Mouse (Mus musculus) cerebellum, adult (tissue): ENCODE results near the gene Slc43a1.
A peak's percentile ranks its signal among the peaks of the same experiment; 100 is the strongest.

Experiments
- ATAC-seq: cut with Nextera tagmentation; 2 replicates; pipeline ENCODE4 v1.9.2; 2017; ENCODE audit warnings: mild to moderate bottlenecking, moderate library complexity, mixed read lengths; ENCODE audit not compliant: insufficient number of reproducible peaks, low FRiP score, low TSS enrichment

The Slc43a1 gene

DNA sequence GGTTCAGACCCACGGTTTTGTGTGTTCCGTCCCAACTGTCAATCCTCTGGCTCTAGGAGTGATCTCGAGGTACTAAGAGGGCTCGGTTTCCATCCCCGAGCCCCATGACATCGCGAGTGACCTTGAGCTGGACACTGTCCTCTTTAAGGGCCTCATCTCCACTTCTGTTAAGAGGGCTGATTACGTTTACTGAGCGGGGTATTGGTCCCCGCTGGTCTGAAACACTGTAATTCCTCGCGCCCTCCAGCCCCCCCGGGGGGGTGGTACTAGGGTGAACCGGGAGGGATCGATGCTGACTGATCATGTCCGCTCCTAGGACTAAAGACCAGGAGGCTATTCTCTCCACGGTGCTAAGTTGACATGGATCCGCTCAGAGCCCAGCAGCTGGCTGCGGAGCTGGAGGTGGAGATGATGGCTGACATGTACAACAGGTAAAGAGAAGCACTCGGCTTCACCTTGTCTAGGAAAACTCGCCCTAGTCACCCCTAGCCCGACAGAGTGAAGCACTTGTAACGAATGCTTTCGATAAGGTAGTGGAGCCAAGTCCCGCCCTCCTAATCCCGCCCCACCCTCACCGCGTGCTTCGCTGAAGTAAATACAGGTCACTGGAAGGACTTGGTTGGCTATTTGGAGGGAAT lies 11.2 kb upstream of the Slc43a1 start:
- ATAC-seq, result peak; percentile 22

DNA sequence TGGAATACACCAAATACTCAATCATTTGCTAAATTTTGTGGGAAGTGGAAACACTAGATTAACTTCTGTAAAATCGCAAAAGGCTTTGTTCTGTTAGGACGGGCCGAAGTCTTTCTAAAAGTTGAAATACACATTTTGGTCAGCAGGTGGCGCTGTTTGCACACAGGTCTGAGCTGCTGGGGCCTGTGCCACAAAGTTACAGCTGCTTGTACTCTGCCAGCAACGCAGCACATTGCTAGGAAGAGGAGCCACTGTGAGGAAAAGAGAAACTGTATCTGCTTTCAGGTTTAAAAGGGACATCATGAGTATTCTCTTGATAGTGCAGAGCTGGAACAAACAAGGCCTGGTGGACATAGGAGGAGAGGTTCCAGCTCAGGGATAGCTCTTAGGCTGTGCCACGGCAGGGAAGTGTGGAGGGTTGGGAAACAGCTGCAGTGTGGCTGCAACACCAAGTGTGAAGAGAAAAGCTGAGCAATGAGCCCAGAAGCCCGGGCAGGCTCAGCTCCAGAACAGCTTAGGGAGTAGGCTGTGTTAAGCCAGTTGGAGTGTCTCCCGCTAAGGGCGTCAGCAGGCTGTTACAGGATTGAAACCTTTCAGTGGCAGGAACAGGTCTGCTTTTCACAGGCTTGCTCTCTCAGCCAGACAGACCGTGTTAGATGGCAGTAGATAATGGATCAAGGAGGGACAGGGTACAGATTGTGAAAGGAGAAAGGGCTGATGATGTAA lies 6.8 kb upstream of the Slc43a1 start:
- peak; percentile 33 for ATAC-seq

DNA sequence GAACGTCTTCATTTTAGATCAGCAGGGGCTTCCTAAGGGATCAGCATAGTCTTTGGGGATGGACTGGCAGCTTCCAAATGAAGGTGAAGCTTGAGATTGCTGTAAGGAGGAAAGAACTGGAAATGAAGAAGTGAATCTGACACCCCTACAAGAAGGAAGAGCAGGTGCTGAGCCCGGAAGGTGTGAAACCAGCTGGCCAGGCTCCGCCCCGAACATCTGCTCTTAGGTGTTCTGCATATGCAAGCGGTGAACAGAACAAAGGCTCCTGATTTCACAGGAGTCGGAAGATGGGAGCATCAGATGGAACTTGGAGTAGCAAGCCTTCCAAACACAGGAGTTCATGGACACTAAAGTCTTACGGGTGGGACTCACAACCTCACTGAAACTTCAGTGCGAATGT lies 1.5 kb upstream of the Slc43a1 start:
- ATAC-seq, result no peak

DNA sequence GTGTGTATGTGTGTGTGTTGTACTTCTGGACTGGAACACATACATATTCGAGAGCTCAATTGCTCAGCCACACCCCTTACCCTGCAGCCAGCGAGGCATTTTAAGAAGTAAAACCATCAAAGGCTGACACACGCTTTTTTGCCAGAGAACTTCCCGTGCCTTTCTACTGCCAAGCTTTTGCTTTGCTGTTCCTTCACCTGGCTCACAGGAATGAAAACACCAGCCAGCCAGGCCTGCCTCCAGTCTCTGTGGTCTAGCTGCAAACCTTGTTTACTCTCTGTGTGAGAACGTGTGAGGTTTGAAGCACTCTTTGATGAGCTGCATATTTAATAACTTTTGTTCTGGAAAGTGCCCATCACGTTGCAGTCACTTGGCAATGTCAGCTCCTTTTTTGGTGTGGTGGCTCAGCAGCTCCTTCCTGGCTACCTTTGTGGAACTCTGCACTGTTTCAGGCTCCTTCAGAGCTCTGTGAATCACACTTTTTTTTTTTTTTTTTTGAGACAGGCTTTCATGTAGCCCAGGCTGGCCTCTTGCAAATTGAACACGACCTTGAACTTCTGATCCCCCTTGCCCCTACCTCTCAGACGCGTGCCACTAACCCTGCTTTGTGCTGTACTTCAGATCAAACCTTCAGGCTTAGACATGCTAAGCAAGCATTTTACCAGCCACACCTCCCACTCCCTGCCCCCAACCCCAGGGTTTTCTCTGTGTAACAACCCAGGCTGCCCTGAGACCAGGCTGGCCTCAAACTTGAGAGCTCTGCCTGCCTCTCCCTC lies 645 bp upstream of the Slc43a1 start:
- no peak for ATAC-seq

DNA sequence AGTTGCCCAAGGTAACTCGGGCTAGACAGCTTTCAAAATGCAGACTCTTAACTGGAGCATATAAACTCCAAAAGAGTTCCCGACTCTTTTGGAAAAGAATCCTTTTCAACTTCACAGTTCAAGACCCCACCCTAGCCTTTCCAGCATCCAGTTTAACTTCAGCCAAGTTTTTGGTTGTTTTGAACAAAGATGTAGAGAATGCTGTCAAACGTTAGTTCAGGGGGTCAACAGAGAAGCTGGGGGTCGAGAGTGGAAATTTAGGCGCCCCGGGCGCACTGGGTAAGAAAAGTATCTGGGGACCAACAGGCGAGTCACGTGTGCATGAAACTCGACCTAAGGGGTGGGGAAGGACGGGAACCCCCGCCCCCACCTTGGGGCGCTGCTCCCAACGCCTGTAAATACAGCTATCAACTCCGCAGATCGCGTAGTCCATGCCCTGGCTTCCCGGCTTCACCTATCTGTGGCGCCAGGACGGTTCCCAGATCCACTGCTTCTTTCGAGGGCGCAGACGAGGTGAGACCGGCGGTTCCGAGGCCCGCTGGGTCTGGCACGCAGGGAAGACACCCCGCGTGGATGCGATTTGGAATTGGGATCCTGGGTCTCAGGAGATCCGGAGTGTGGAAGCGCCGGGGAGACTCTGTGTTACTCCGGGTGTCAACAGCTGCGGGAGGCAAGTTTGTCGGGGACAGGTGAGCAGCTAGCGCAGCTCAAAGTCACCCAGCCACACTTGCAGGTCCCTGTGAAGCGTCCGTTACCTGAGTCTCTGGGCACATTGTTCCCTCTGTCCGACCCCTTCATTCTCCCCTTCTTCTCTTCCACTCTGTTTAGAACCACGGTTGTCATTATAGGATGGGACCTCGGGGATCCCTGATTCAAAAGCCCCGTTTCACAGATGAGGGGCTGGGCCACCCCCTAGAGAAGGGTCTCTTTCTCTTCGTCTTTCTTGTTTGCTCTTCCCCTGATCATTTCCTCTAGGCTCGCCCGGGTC lies 637 bp downstream of the Slc43a1 start:
- no peak for ATAC-seq

DNA sequence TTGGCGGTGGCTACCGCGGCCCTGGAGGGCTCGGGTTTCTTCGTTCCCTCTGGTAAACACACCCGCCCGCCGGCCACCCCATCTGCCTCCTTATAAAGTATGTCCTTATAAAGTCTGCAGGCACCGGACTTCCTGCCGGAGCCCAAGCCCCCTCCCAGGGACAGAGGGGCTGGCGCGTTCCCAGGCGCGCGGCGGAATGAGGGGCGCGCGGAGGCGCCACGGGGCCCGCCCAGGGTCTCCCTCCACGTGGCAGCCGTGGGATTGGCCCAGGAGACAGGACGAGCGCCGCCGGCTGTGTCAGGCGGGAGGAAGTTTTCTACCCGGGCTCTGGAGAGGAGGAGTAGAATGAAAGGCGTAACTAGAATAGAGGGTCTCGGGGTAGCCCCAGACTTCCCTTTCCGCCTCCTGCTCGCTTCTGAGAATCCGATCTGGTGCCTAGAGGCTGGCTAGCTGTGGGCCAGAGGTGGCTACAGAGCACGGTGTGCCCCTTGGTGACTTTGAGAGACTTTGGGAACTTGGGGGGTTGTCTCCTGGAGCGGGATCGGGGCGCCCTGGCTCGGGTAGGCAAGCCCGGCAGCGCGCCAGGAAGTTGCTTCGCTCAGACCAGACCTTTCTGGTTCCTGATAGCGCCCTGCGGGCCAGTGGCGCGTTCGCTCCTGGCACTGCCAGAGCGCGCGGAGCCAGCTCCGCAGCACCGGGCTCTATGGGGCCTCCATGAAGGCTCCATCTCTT lies 1.5 kb downstream of the Slc43a1 start:
- no peak for ATAC-seq

DNA sequence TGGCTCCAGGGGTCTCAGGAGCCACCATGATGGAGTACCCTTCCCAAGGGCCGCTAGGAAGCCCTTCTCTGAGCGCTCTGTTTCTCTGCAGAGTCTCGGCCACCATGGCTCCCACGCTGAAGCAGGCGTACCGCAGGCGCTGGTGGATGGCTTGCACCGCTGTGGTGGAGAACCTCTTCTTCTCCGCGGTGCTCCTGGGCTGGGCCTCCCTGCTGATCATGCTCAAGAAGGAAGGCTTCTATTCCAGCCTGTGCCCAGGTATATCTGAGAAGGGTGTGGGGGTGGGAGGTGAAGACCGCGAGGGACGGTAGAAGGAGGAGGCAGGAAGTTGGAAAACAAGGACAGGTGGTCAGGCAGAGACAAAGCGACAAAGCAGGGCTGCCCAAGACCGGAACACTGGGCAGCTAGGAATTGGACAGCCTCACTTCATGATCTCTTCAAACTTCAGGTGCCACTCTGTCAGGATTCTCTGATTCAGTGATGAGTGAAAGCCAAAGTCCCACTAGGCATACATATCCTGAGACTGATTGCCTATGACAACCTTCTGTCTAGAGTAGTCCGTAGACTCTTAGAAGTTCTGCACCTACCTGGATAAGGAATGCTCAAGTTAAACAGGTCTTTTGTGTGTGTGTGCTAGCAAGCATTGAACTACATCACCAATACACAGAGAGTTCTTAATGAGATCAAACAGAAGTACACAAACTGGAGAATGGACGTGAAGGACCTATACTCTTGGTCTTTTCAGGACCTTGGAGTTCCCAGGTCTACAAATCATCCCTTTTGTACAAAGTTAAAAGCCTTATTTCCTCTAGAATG lies 2.3 kb downstream of the Slc43a1 start:
- ATAC-seq, result no peak

DNA sequence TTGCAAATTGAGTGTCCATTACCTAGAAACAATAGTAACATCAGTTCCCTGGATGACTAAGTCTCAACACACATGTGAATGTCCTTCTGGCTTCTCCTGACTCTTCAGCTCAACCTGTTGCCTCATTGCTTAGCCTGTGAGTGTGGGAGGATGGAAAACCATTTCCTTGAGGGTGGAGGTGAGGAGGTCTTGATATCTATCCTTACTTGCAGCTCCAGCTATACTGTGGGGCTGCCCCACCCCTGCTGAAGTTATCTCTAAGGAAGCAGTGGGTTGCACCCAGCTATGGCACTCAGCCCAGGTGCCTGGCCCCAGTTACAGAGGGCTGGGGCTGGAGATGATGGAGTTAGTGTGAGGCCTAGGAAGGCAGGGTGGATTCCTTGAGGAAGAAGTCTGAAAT lies 3.3 kb downstream of the Slc43a1 start:
- ATAC-seq, result no peak

DNA sequence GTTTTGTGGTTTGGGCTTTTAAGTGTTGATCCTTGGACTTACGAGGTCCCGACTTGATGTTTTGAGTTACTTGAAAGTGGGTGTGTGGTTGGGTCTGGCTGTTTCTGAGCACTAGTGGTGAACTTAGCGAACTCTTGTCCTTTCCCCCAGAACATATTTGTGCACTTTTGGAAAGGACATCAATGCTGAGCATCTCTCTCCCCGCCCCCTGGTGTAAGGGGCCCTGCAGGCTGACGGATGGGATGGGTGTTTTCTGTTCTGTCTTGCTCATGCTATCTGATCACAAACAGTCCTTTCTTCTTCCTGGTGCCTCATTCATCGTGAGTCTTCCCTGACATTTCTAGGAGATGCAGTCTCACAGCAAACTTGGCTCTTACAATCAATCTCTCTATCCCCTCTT lies 5.0 kb downstream of the Slc43a1 start:
- ATAC-seq, result no peak

DNA sequence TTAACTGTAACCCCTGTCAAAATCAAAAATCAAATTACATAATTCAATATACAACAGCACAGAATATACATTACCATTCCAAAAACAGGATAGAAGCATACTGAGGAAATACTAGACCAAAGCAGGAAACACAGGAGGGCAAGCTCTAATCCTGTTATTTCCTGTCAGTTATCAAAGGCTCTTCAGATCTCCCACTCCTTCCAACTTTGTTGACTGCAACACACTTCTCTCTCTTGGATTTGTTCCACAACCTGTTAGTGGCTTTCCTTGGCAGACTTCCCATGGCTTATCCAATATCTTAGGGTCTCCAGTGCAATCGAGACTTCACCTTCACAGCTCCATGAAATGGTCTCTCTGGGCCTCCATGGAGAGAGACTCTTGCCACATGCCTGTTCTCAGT lies 6.6 kb downstream of the Slc43a1 start:
- no peak for ATAC-seq

DNA sequence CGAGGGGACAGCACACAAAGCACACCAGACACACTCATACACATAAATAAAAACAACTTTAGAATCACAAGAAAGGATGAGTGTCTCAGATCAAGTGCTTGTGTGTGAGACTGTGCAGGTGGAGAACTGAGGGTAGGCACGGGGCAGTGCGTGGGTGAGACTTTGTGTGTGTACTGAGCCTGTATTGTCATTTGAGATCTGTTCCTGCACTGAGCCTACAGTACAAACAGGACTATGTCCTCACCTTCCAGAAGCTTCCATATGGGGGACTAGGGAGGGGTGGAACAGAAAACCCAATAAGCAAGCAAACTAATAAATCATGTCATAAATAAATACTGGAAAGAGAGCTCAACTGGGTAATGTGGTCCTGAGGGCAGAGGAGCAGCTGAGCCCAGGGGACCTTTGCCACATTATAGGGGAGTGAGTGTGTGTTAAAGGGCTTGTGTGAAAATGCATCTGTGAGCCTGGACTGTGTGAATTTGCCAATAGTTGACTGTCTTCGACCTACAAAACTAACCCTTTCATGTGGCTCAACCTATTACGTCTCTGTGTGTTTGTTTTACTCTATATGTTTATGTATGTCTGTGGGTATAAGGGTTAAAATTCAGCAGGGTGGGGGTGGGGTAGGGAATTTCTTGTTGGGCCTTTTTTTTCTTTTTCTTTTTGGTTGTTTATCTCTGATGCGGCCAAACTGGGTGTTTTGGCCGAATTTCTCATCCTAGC lies 11.9 kb downstream of the Slc43a1 start:
- no peak for ATAC-seq

DNA sequence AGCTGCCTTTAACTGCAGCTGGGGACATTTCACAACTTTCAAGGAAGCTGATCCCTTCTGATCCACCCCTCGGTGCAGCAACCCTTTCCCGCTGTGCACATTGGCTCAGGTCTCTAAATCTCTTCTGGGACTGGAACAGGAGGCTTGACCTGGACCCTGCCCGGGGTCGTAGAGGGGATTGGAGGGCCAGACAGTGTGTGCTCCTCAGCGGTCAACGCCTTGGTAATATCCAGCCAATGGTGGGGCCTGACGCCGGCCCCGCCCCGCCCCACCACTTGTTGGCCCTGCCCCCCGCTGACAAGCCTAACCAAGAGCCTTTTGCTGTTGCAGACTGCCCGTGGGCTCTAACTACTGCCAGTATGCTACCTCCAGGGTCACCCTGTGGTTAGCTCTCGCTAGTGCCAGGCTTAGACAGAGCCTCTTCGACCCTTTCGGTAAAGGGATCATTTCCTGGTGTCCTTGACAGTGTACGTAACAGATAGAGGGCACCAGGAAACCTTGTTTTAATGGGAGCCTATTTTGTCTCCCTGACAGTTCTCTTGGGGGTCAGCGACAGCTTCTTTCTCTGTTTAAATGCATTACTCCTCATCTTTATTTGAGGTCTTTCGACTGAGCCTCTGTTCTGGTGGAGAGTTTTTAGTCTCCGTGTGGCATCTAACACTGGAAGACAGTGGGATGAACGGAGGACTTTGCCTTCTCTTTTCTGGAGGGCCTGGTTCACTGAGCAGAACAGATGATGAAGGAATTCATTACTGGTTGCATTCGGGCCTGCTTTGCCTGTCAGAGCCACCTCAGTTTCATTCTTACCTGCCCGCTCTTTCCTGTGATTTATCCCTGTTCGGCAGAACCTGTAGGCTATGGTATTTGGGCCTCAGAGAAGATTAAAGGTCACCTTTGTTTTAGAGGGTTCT lies 12.7 kb downstream of the Slc43a1 start:
- ATAC-seq, result no peak

DNA sequence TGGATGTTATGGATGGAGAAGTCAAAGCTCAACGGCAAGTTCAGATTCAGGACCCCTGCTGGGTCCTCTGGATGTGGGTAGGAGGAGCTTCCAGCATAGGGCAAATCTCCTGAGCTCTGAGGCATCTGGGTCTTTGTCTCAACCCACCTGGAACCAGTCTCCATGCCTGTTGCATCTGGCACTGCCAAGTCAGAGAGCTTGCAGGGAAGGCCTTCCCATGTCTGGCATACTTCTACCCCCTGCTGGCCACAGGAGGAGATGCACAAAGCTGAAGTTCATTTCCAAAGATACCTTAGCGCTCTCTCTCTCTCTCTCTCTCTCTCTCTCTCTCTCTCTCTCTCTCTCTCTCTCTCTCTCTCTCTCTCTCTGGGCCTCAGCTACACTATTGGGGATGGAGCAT lies 17.1 kb downstream of the Slc43a1 start:
- no peak for ATAC-seq

DNA sequence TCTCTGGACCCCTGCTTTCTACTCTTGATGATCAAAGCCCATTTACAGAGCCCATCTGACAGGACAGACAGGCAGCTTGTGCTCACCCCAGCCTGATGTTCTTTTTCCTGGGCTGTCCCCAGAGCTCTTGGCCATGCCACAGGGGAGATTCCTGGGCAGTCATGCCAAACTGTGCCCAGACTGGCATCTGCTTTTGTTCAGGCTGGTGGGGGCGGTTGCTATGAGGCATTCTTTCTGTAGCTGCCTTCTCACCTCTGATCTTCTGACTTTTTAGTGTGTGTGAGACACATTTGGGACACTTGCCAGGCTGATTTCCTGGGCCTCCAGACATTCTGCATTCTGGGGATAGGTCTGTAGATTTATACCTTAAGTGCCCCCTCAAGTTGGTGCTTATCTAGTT lies 19.9 kb downstream of the Slc43a1 start:
- no peak for ATAC-seq

DNA sequence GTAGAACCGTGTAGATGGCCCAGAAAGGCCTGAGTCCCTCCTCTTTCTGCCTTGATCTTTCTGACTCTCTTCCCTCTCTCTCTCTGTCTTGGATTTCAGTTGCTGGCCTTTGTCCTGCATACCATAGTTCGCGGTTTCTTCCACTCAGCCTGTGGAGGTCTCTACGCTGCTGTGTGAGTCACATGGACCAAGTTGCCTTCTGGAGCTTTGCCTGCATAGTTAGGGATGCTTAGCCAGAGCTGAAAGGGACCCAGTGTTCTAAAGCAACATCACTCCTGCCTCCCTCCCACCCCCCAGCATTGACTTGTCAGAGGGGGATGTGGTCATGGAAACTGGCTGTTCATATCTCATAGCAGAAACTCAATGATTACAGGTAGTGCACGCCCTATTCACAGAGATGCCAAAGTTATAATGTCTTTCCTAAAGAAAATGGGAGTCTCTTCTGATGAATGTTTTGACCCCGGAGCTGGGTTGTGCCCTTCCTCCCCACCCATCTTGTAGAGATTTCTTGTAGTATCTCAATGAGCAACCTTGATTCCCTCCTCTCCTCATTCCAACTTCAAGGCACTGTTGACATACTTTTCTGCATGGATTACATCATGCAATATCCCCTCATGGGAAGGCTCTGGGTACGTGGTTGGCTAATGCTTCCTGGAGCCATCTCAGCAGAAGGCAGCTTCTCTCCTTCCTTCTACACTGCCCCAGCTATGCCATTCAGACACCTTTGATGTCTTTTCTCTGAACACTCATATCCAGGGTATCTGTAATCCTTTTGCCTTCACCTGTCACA lies 21.5 kb downstream of the Slc43a1 start:
- no peak for ATAC-seq

DNA sequence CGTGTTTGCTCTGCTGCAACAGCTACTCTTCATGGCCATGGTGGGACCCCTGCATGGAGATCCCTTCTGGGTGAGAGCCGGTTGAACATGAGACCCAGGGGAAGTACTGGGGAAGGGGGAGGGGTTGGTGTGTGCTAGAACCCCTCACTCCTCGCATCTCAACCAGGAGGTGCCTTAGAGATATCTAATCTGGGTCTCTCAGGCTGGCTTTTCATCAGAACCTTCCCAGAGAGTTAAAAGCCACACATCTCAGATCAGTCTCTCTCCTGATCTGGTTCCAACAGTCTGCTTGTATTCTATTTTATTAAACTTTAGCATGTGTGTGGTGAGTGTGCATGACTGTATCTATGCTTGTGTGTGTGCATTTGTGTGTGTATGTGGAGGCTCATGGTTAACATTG lies 22.8 kb downstream of the Slc43a1 start:
- ATAC-seq, result no peak
